Mouse (Mus musculus): Measurements from ENCODE around the gene Lsm14b. TPM values are rescaled to one million over a fixed set of nuclear protein-coding genes. Genes with fewer than 3 reads are reported as not detected.

Lsm14b gene
- polyA plus RNA-seq, 1 experiment = 45.3 TPM

DNA sequence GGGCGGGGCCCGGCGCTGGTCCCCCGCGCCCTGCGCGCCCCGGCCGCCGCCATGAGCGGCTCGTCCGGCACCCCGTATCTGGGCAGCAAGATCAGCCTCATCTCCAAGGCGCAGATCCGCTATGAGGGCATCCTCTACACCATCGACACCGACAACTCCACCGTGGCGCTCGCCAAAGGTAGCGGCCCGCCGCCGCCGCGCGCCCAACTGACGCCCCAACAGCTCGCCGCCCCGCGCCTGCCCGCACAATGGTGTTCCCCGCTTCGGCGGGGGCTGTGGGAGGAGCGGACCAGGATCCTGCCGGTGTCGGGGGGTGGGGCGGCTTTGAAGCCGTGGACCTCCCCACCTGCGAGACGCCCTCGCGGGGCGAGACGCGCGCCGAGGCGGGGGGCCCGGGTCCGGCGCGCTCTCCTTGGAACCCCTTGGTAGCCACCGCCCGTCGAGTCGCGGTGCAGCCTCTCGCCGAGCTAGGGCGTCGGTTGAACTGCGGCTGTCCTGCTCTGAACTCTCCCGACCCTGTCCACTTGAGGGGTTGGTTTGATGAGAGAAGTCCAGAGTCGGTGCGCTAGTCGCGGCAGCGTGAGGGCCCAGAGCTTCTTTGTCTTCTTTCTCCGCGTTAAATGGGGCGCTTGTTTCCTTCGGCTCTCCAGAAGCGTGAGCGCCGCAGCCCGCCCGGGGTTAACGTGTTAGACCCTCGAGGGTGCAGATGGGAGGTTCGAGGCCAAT lies 511 bp downstream of the Lsm14b start:
- peaks cover 26% of the 10 kb centered on the region for H3K4me1 ChIP-seq (replicated peaks; ENCODE audit: control insufficient read depth, insufficient read depth, low read length)
- H3K27ac ChIP-seq (ENCODE audit: control insufficient read depth, insufficient read depth, low read length) = peak overlapping the region; percentile 48
- H3K36me3 ChIP-seq (ENCODE audit: control insufficient read depth, insufficient read depth, low read length) = peaks cover 10% of the 10 kb centered on the region
- no peaks in the 10 kb centered on the region for H3K27me3 ChIP-seq (ENCODE audit: control insufficient read depth, insufficient read depth, low read length)
- WGBS = under 1% methylated on average over 82 of the region's 84 CpGs
- TF ChIP-seq POLR2A (IDR thresholded peaks at IDR 0.05; ENCODE audit: control insufficient read depth, extremely low read depth, insufficient read depth, low read length, poor library complexity) = no peak
- no peak for TF ChIP-seq CTCF (IDR thresholded peaks at IDR 0.05; ENCODE audit: borderline replicate concordance, control insufficient read depth, extremely low read depth, insufficient read depth, low read length, poor library complexity)
- DNase-seq = peak; percentile 69
- H3K4me3 ChIP-seq (ENCODE audit: control insufficient read depth, insufficient read depth, low read length) = peak overlapping the region; percentile 89

DNA sequence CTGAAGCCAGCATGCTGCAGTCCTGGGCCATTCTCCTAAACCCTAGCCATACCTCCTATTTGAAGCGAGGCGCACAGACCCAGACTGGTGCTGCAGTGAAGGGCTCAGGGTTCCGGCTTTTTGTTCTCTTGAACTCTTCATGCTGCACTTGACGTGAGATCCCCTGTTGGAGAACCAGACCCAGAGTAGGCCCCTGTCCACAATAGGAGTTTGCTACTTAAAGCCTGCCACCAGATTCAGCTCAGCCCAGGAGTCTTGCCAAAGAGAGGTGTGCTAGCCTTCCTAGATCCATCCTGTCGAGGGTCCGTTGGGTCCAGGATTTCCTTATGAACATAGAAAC lies 1.0 kb downstream of the Lsm14b start:
- no peaks in the 10 kb centered on the region for H3K27me3 ChIP-seq (ENCODE audit: control insufficient read depth, insufficient read depth, low read length)
- H3K27ac ChIP-seq (ENCODE audit: control insufficient read depth, insufficient read depth, low read length) = no peak overlapping the region
- no peak for DNase-seq
- peak overlapping the region; percentile 89 for H3K4me3 ChIP-seq (ENCODE audit: control insufficient read depth, insufficient read depth, low read length)
- peaks cover 26% of the 10 kb centered on the region for H3K4me1 ChIP-seq (replicated peaks; ENCODE audit: control insufficient read depth, insufficient read depth, low read length)
- TF ChIP-seq CTCF (IDR thresholded peaks at IDR 0.05; ENCODE audit: borderline replicate concordance, control insufficient read depth, extremely low read depth, insufficient read depth, low read length, poor library complexity) (no peak), POLR2A (IDR thresholded peaks at IDR 0.05; ENCODE audit: control insufficient read depth, extremely low read depth, insufficient read depth, low read length, poor library complexity) (no peak)
- WGBS = 35% methylated on average over 6 of the region's 6 CpGs
- H3K36me3 ChIP-seq (ENCODE audit: control insufficient read depth, insufficient read depth, low read length) = peaks cover 13% of the 10 kb centered on the region

DNA sequence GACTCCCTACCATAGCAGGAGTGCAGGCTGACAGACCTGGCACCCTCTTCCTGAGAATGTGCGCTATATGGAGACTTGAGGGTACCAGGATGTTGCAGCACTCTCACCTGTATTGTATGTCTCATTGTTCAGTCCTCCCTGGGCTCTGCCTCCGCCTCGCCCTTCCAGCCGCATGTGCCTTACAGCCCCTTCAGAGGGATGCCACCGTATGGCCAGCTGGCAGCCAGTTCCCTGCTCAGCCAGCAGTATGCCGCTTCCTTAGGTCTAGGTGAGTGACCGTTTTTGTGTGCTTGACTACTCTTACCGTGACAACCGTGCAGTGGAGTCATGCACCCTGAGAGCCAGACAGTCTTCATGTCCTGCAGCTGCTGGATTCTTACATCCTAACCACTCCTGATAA lies 3.0 kb downstream of the Lsm14b start:
- H3K4me3 ChIP-seq (ENCODE audit: control insufficient read depth, insufficient read depth, low read length) = no peak overlapping the region
- no peaks in the 10 kb centered on the region; the same call in 1 of the 2 replicates for H3K27me3 ChIP-seq (ENCODE audit: control insufficient read depth, insufficient read depth, low read length)
- WGBS = 96% methylated on average over 9 of the region's 9 CpGs
- peaks cover 26% of the 10 kb centered on the region for H3K4me1 ChIP-seq (replicated peaks; ENCODE audit: control insufficient read depth, insufficient read depth, low read length)
- H3K36me3 ChIP-seq (ENCODE audit: control insufficient read depth, insufficient read depth, low read length) = peaks cover 32% of the 10 kb centered on the region
- peak overlapping the region; percentile 8; the same call in 1 of the 2 replicates for H3K27ac ChIP-seq (ENCODE audit: control insufficient read depth, insufficient read depth, low read length)
- DNase-seq = no peak
- TF ChIP-seq POLR2A (IDR thresholded peaks at IDR 0.05; ENCODE audit: control insufficient read depth, extremely low read depth, insufficient read depth, low read length, poor library complexity) = no peak
- no peak for TF ChIP-seq CTCF (IDR thresholded peaks at IDR 0.05; ENCODE audit: borderline replicate concordance, control insufficient read depth, extremely low read depth, insufficient read depth, low read length, poor library complexity)

DNA sequence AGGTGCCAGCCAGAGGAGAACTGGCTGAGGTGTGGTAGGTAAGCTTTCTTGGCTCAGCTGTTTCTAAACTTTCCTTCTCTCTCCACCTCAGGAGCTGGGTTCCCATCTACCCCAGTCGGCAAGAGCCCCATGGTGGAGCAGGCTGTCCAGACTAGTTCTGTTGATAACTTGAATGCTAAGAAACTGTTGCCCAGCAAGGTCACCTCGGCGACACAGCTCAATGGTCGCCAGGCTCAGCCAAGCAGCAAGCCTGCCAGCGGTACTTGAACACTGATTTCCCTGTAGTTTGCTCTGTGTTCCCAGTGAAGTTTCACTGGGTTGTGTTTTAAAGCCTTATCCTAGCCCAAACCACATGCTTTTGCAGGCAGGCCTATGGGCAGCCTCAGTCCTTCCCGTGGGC lies 6.5 kb downstream of the Lsm14b start:
- 95% methylated on average over 6 of the region's 6 CpGs for WGBS
- DNase-seq = no peak
- Histone ChIP-seq H3K4me3 (ENCODE audit: control insufficient read depth, insufficient read depth, low read length) (no peak overlapping the region), H3K27ac (ENCODE audit: control insufficient read depth, insufficient read depth, low read length) (no peak overlapping the region), H3K36me3 (ENCODE audit: control insufficient read depth, insufficient read depth, low read length) (peaks cover 64% of the 10 kb centered on the region), H3K27me3 (ENCODE audit: control insufficient read depth, insufficient read depth, low read length) (no peaks in the 10 kb centered on the region; the same call in 1 of the 2 replicates), H3K4me1 (replicated peaks; ENCODE audit: control insufficient read depth, insufficient read depth, low read length) (peaks cover 18% of the 10 kb centered on the region)
- TF ChIP-seq CTCF (IDR thresholded peaks at IDR 0.05; ENCODE audit: borderline replicate concordance, control insufficient read depth, extremely low read depth, insufficient read depth, low read length, poor library complexity) = no peak
- no peak for TF ChIP-seq POLR2A (IDR thresholded peaks at IDR 0.05; ENCODE audit: control insufficient read depth, extremely low read depth, insufficient read depth, low read length, poor library complexity)

DNA sequence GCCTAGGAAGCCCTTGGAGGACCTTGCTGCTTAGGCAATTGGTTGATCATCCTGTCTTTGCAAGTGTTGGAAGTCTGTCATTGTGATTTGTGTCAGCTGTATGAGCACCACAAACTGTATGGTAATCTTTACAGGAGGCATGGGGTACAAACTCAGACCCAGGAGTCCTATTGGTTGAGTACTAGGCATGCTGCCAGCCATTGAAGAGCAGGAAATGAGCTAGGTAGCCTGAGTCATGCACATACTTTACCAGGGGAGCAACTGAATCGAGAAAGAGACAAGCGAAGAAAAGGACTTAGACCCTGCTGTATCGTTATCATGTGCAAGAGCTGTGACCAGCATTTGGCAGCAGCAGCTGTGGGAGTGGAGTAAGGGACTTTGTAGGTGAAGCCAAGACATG lies 8.1 kb downstream of the Lsm14b start:
- H3K36me3 ChIP-seq (ENCODE audit: control insufficient read depth, insufficient read depth, low read length) = peaks cover 76% of the 10 kb centered on the region
- DNase-seq = no peak
- no peak overlapping the region for H3K27ac ChIP-seq (ENCODE audit: control insufficient read depth, insufficient read depth, low read length)
- no peak for TF ChIP-seq CTCF (IDR thresholded peaks at IDR 0.05; ENCODE audit: borderline replicate concordance, control insufficient read depth, extremely low read depth, insufficient read depth, low read length, poor library complexity)
- no peak overlapping the region for H3K4me3 ChIP-seq (ENCODE audit: control insufficient read depth, insufficient read depth, low read length)
- no peaks in the 10 kb centered on the region; the same call in 1 of the 2 replicates for H3K27me3 ChIP-seq (ENCODE audit: control insufficient read depth, insufficient read depth, low read length)
- 62% methylated on average over 3 of the region's 3 CpGs for WGBS
- H3K4me1 ChIP-seq (replicated peaks; ENCODE audit: control insufficient read depth, insufficient read depth, low read length) = peaks cover 4% of the 10 kb centered on the region

DNA sequence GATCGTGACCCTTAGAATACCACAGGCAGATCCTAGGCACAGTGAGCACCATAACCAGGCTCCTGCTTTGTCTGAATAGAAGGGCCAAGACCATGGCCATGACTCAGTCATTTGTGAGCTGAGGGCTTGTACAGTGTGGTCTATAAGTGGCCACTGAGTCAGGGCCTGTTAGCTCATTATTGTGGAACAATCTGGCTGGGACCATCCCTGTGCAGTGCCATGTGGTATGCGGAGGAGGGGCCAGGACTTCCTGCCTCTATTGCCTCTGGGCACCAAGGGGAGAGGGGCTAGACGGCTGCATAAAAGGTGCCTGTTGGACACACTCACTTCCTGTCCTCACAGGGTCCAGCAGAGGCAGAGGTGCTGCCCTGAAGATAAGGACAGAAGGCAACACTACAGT lies 9.2 kb downstream of the Lsm14b start:
- no peak for DNase-seq
- Histone ChIP-seq H3K4me3 (ENCODE audit: control insufficient read depth, insufficient read depth, low read length) (no peak overlapping the region), H3K27me3 (ENCODE audit: control insufficient read depth, insufficient read depth, low read length) (no peaks in the 10 kb centered on the region; the same call in 1 of the 2 replicates), H3K4me1 (replicated peaks; ENCODE audit: control insufficient read depth, insufficient read depth, low read length) (no peaks in the 10 kb centered on the region), H3K36me3 (ENCODE audit: control insufficient read depth, insufficient read depth, low read length) (peaks cover 81% of the 10 kb centered on the region), H3K27ac (ENCODE audit: control insufficient read depth, insufficient read depth, low read length) (no peak overlapping the region)
- TF ChIP-seq POLR2A (IDR thresholded peaks at IDR 0.05; ENCODE audit: control insufficient read depth, extremely low read depth, insufficient read depth, low read length, poor library complexity) (no peak), CTCF (IDR thresholded peaks at IDR 0.05; ENCODE audit: borderline replicate concordance, control insufficient read depth, extremely low read depth, insufficient read depth, low read length, poor library complexity) (no peak)
- 76% methylated on average over 3 of the region's 3 CpGs for WGBS

DNA sequence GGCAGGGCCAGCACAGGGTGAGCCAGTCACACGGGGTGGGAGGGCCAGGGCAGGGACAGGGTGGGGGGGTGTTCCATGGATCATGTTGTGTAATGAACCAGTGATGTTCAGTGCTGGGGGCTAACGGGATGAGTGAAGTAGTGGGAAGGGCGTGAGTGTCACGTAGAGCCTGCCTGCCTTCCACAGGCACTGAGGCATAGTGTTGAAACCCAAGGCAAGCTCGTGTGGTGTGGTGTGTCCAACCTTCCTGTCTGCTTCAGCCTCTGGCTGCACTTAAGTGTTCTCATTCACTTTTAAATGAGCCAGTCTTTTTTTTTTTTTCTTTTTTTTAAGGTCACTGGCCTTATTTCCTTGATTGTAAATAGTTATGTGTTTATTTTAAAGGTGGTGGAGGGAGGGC lies 10.0 kb downstream of the Lsm14b start:
- H3K27me3 ChIP-seq (ENCODE audit: control insufficient read depth, insufficient read depth, low read length) = no peaks in the 10 kb centered on the region; the same call in 1 of the 2 replicates
- no peak overlapping the region for H3K4me3 ChIP-seq (ENCODE audit: control insufficient read depth, insufficient read depth, low read length)
- no peaks in the 10 kb centered on the region for H3K4me1 ChIP-seq (replicated peaks; ENCODE audit: control insufficient read depth, insufficient read depth, low read length)
- WGBS = 89% methylated on average over 5 of the region's 5 CpGs
- H3K27ac ChIP-seq (ENCODE audit: control insufficient read depth, insufficient read depth, low read length) = no peak overlapping the region
- peaks cover 80% of the 10 kb centered on the region for H3K36me3 ChIP-seq (ENCODE audit: control insufficient read depth, insufficient read depth, low read length)
- DNase-seq = no peak
- TF ChIP-seq CTCF (IDR thresholded peaks at IDR 0.05; ENCODE audit: borderline replicate concordance, control insufficient read depth, extremely low read depth, insufficient read depth, low read length, poor library complexity) (no peak), POLR2A (IDR thresholded peaks at IDR 0.05; ENCODE audit: control insufficient read depth, extremely low read depth, insufficient read depth, low read length, poor library complexity) (no peak)
